Mouse (Mus musculus) olfactory bulb, adult 2 months (tissue): ENCODE results near the gene Bpi. TPM values are rescaled to one million over a fixed set of nuclear protein-coding genes. Genes with fewer than 3 reads are reported as not detected.

ENCODE experiments used
- H3K27ac ChIP-seq: fragments of 200-500 bp; 2 replicates; pipeline ENCODE4 v1.5.1; 2012; ENCODE audit warnings: low read depth, low read length; ENCODE audit not compliant: insufficient read depth
- H3K4me1 ChIP-seq: fragments of 200-500 bp; 2 replicates; pipeline ENCODE4 v1.6.1; 2012; ENCODE audit warnings: low read length; ENCODE audit not compliant: control insufficient read depth, insufficient read depth
- H3K4me3 ChIP-seq: fragments of 200-500 bp; 2 replicates; pipeline ENCODE4 v1.5.1; 2012; ENCODE audit warnings: mild to moderate bottlenecking, low read depth, low read length, moderate library complexity; ENCODE audit not compliant: insufficient read depth
- CTCF ChIP-seq: fragments of 200-500 bp; IDR thresholded peaks from 2 replicates; pipeline ENCODE4 v1.5.1; 2012; ENCODE audit warnings: low read depth, mild to moderate bottlenecking, low read length, moderate library complexity; ENCODE audit not compliant: insufficient read depth
- POLR2A ChIP-seq: fragments of 200-500 bp; IDR thresholded peaks from 2 replicates; pipeline ENCODE4 v1.6.1; 2012; ENCODE audit warnings: mild to moderate bottlenecking, low read depth, low read length, moderate library complexity; ENCODE audit not compliant: insufficient read depth
- WGBS: fragments of 180-500 bp; shearing (Covaris S2); methylation state at CpG from one replicate; pipeline ENCODE4 v1.1.7; 2018; 5-methylcytosine and 5-hydroxymethylcytosine counted together
- polyA plus RNA-seq: library from polyadenylated mRNA; stranded (reverse); fragments of >200 nt; gene quantifications from 2 replicates; pipeline ENCODE4 v1.2.4, GENCODE M21; 2012; ENCODE audit warnings: low replicate concordance; ENCODE audit not compliant: missing spikeins, insufficient read depth, insufficient read length

Bpi gene
- polyA plus RNA-seq, 1 experiment: not detected

- TF ChIP-seq CTCF: no peak
- no peak for TF ChIP-seq POLR2A
- H3K27ac ChIP-seq: no peak overlapping the region
- H3K4me1 ChIP-seq: no peaks in the 10 kb centered on the region; the same call in 1 of the 2 replicates
- 88% methylated on average over 9 of the region's 9 CpGs for WGBS
- H3K4me3 ChIP-seq: no peak overlapping the region
Observed at GRCm38 (mm10) chr2:158221446-158222084, 36.3 kb upstream of the Bpi start.

- Histone ChIP-seq H3K27ac (no peak overlapping the region), H3K4me1 (no peaks in the 10 kb centered on the region; the same call in 1 of the 2 replicates), H3K4me3 (no peak overlapping the region)
- 49% methylated on average over 4 of the region's 4 CpGs for WGBS
- no peak for TF ChIP-seq CTCF
- no peak for TF ChIP-seq POLR2A
Observed at GRCm38 (mm10) chr2:158222664-158223063, 35.2 kb upstream of the Bpi start.

GRCm38 (mm10) chr2:158223497-158223896 lies 34.4 kb upstream of the Bpi start:
- H3K4me3 ChIP-seq: no peak overlapping the region
- TF ChIP-seq POLR2A (no peak), CTCF (no peak)
- no peaks in the 10 kb centered on the region; the same call in 1 of the 2 replicates for H3K4me1 ChIP-seq
- 82% methylated on average over 3 of the region's 3 CpGs for WGBS
- H3K27ac ChIP-seq: no peak overlapping the region

- H3K27ac ChIP-seq: no peak overlapping the region
- 52% methylated on average over 5 of the region's 5 CpGs for WGBS
- peaks cover 5% of the 10 kb centered on the region for H3K4me1 ChIP-seq
- TF ChIP-seq CTCF (no peak), POLR2A (no peak)
- H3K4me3 ChIP-seq: no peak overlapping the region
Observed at GRCm38 (mm10) chr2:158225301-158225700, 32.6 kb upstream of the Bpi start.

GRCm38 (mm10) chr2:158228670-158229502 lies 29.0 kb upstream of the Bpi start, which contains the start of gene D630003M21Rik:
Gene D630003M21Rik, minus strand, starts transcription at chr2:158229222.
- 2% methylated on average over 39 of the region's 55 CpGs for WGBS
- H3K4me1 ChIP-seq: peaks cover 5% of the 10 kb centered on the region
- peak within 1 kb of the TSS; percentile 44 for H3K4me3 ChIP-seq
- no peak within 1 kb of the TSS for H3K27ac ChIP-seq
- TF ChIP-seq POLR2A (no peak), CTCF (no peak)

GRCm38 (mm10) chr2:158229503-158229892 lies 28.4 kb upstream of the Bpi start:
- H3K4me1 ChIP-seq: peaks cover 5% of the 10 kb centered on the region
- 38% methylated on average over 7 of the region's 7 CpGs for WGBS
- H3K27ac ChIP-seq: no peak overlapping the region
- H3K4me3 ChIP-seq: peak overlapping the region; percentile 44
- no peak for TF ChIP-seq POLR2A
- TF ChIP-seq CTCF: no peak

- H3K4me3 ChIP-seq: no peak overlapping the region
- WGBS: 76% methylated on average over 6 of the region's 6 CpGs
- peaks cover 5% of the 10 kb centered on the region for H3K4me1 ChIP-seq
- TF ChIP-seq CTCF: no peak
- no peak for TF ChIP-seq POLR2A
- no peak overlapping the region for H3K27ac ChIP-seq
Observed at GRCm38 (mm10) chr2:158230617-158231016, 27.3 kb upstream of the Bpi start.

GRCm38 (mm10) chr2:158231071-158231470 lies 26.8 kb upstream of the Bpi start:
- H3K4me1 ChIP-seq: peaks cover 5% of the 10 kb centered on the region
- H3K4me3 ChIP-seq: no peak overlapping the region
- no peak overlapping the region for H3K27ac ChIP-seq
- 65% methylated on average over 5 of the region's 5 CpGs for WGBS
- TF ChIP-seq POLR2A: no peak
- TF ChIP-seq CTCF: no peak

GRCm38 (mm10) chr2:158232414-158232813 lies 25.5 kb upstream of the Bpi start:
- 81% methylated on average over 3 of the region's 3 CpGs for WGBS
- TF ChIP-seq POLR2A: no peak
- TF ChIP-seq CTCF: no peak
- Histone ChIP-seq H3K4me3 (no peak overlapping the region), H3K4me1 (peaks cover 5% of the 10 kb centered on the region), H3K27ac (no peak overlapping the region)
